Mouse (Mus musculus) T-helper 17 cell (primary cell): ENCODE measurements around the gene Cyp51.

Experiments used
- in situ Hi-C, 2 experiments: fragments of 300-600 bp; cut with MboI, MseI; formaldehyde crosslinking; loops; 1 replicate in 1 of 2; 2 replicates in 1 of 2; pipeline ENCODE4 v1.15.1; 2025; ENCODE audit warnings: high pct_unique_total_duplicates in 2 of 2

The Cyp51 gene

GRCm38 (mm10) chr5:4104341-4105040, at the start of gene Cyp51:
Cyp51 (minus strand) TSS chr5:4104746.
- in situ Hi-C loops, result loop anchor here in 1 of 2 experiments (5.0 kb wide), 2 partner anchors 88 to 212 kb away; partner anchors contain the start of genes Mterf1a and Mterf1b

GRCm38 (mm10) chr5:4112570-4113098, 8.1 kb upstream of the Cyp51 start:
- in situ Hi-C loops, result loop anchor here in 1 of 2 experiments (5.0 kb wide), 1 partner anchor 75 kb away; no protein-coding TSS in a partner anchor

GRCm38 (mm10) chr5:4107056-4107455, 2.5 kb upstream of the Cyp51 start:
- in situ Hi-C loops, result loop anchor here in 1 of 2 experiments (5.0 kb wide), 1 partner anchor 85 kb away; the partner anchor contains the start of gene Mterf1b

GRCm38 (mm10) chr5:4105651-4106186, 1.2 kb upstream of the Cyp51 start:
- in situ Hi-C loops, result loop anchor here in 1 of 2 experiments (5.0 kb wide), 1 partner anchor 87 kb away; the partner anchor contains the start of gene Mterf1b

GRCm38 (mm10) chr5:4103626-4104340, 763 bp downstream of the Cyp51 start:
- in situ Hi-C loops, result loop anchor here in 1 of 2 experiments (5.0 kb wide), 1 partner anchor 211 kb away; the partner anchor contains the start of gene Mterf1a

GRCm38 (mm10) chr5:4101770-4102169, 2.8 kb downstream of the Cyp51 start:
- in situ Hi-C loops, result loop anchor here in 1 of 2 experiments (5.0 kb wide), 1 partner anchor 209 kb away; the partner anchor contains the start of gene Mterf1a

GRCm38 (mm10) chr5:4101031-4101430, 3.5 kb downstream of the Cyp51 start:
- in situ Hi-C loops, result loop anchor here in 1 of 2 experiments (5.0 kb wide), 1 partner anchor 209 kb away; the partner anchor contains the start of gene Mterf1a

GRCm38 (mm10) chr5:4094471-4094870, 10.1 kb downstream of the Cyp51 start:
- in situ Hi-C loops, result no loop called here

- in situ Hi-C loops, result no loop called here
Observed at GRCm38 (mm10) chr5:4088190-4088589, 16.4 kb downstream of the Cyp51 start.

GRCm38 (mm10) chr5:4086309-4086708, 18.2 kb downstream of the Cyp51 start:
- in situ Hi-C loops, result no loop called here

- in situ Hi-C loops, result no loop called here
Observed at GRCm38 (mm10) chr5:4084948-4085347, 19.6 kb downstream of the Cyp51 start.

GRCm38 (mm10) chr5:4081513-4081912, 23.0 kb downstream of the Cyp51 start:
- in situ Hi-C loops, result no loop called here

GRCm38 (mm10) chr5:4080861-4081260, 23.7 kb downstream of the Cyp51 start:
- in situ Hi-C loops, result no loop called here

- in situ Hi-C loops, result no loop called here
Observed at GRCm38 (mm10) chr5:4079086-4079485, 25.5 kb downstream of the Cyp51 start.

- in situ Hi-C loops, result no loop called here
Observed at GRCm38 (mm10) chr5:4067203-4067602, 37.3 kb downstream of the Cyp51 start.

GRCm38 (mm10) chr5:4066476-4067115, 38.0 kb downstream of the Cyp51 start:
- in situ Hi-C loops, result no loop called here

- in situ Hi-C loops, result no loop called here
Observed at GRCm38 (mm10) chr5:4060313-4060712, 44.2 kb downstream of the Cyp51 start.

GRCm38 (mm10) chr5:4040922-4041321, 63.6 kb downstream of the Cyp51 start:
- in situ Hi-C loops, result no loop called here

GRCm38 (mm10) chr5:4040372-4040771, 64.2 kb downstream of the Cyp51 start:
- in situ Hi-C loops, result no loop called here

- in situ Hi-C loops, result no loop called here
Observed at GRCm38 (mm10) chr5:4039351-4039750, 65.2 kb downstream of the Cyp51 start.

GRCm38 (mm10) chr5:4036686-4037085, 67.9 kb downstream of the Cyp51 start:
- in situ Hi-C loops, result no loop called here
